Mouse (Mus musculus) spleen, adult 18-20 months (tissue): ENCODE data around the gene Vmn2r29.
A peak's percentile ranks its signal among the peaks of the same experiment; 100 is the strongest.
"Not testable (repeated sequence)": the region's sequence is repeated elsewhere in the genome, so short reads cannot be mapped to it uniquely, and the experiment has no call there.

Source experiments
- DNase-seq, 2 experiments: peaks; one replicate each; pipeline ENCODE4 v3.0.0; 2022; ENCODE audit warnings: mixed read lengths in 2 of 2

The Vmn2r29 gene

GRCm38 (mm10) chr7:7247228-7247627, at the start of gene Vmn2r29:
TSS of gene Vmn2r29 (minus strand) at chr7:7247328.
- DNase-seq = not testable (repeated sequence)

- peak; percentile 17 to 59 for DNase-seq
These were observed 48.5 kb upstream of the Vmn2r29 start for GRCm38 (mm10) chr7:7295595-7295994.

GRCm38 (mm10) chr7:7281383-7281782, 34.3 kb upstream of the Vmn2r29 start:
- DNase-seq = no peak

- peak; percentile 78 to 81 for DNase-seq
These were observed 30.9 kb upstream of the Vmn2r29 start, which contains the start of gene Gm45844 for GRCm38 (mm10) chr7:7277966-7278567. TSS of gene Gm45844 (minus strand) at chr7:7278289.

GRCm38 (mm10) chr7:7277556-7277955, 30.4 kb upstream of the Vmn2r29 start:
- peak; percentile 21 to 27 for DNase-seq

- peak; percentile 20 to 32 for DNase-seq
These were observed 37.6 kb downstream of the Vmn2r29 start, which contains the start of gene Zfp772 for GRCm38 (mm10) chr7:7209313-7210151. TSS of gene Zfp772 (minus strand) at chr7:7209998.

- DNase-seq = peak; percentile 47 to 73
These were observed 58.8 kb downstream of the Vmn2r29 start for GRCm38 (mm10) chr7:7188191-7188942.

GRCm38 (mm10) chr7:7187417-7188190, 59.5 kb downstream of the Vmn2r29 start:
- no peak for DNase-seq

- DNase-seq = no peak
These were observed 61.2 kb downstream of the Vmn2r29 start for GRCm38 (mm10) chr7:7185897-7186296.
